Mouse (Mus musculus) ES-Bruce4 (cell line): ENCODE measurements at regions not wholly inside any gene's neighbourhood (a gene's known extent, or its start where the extent isn't known, plus 50 kb on each side); places are given as distances from the start of the nearest gene placed in this dataset.

Experiments
- CTCF ChIP-seq: IDR thresholded peaks from one replicate; pipeline ENCODE4 v1.8.1; 2011; ENCODE audit warnings: low read depth, low read length
- EP300 ChIP-seq: IDR thresholded peaks from 2 replicates; pipeline ENCODE4 v1.6.1; 2011; ENCODE audit warnings: low read depth, low read length; ENCODE audit not compliant: insufficient read depth
- POLR2A ChIP-seq: IDR thresholded peaks from one replicate; pipeline ENCODE4 v1.8.1; 2011; ENCODE audit warnings: low read length; ENCODE audit not compliant: insufficient read depth

GRCm38 (mm10) chr10:111711519-111712113, 205.5 kb downstream of the Phlda1 start:
- TF ChIP-seq CTCF: no peak
- no peak for TF ChIP-seq POLR2A
- no peak for TF ChIP-seq EP300
